ENCODE assay signal across 17 mouse cellular contexts in the genomic region with DNA sequence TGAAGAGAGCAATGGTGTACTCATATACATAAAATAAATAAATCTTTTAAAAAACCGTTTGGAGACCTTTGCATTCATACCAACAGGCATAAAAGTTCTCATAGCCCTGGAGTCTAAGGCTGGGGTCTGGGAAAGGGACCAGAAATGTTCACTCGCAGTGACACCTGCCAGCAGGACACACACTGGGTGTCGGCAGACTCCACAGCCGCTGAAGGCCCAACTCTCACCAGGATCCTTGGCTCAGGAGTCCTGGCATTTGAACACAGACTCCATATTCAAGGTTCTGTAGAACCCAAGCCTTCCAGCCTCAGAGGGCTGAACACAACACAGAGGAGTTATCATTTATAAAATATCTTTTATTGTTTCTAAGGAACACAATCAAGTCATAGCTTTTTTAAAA. TPM values are rescaled to one million over a fixed set of nuclear protein-coding genes. Genes with fewer than 3 reads are reported as not detected.
"Had no signal": no experiment of that assay in that cellular context is flagged by ENCODE, and none has a peak within 500 bp of the region (broad histone marks: within the 10 kb centered on the region; RNA-seq: fewer than 3 reads in every experiment).

No protein-coding gene starts in this region.

- H3K27ac ChIP-seq: lung, embryonic 15.5 days; macrophage; midbrain, embryonic 13.5 days; midbrain, embryonic 15.5 days; neural tube, embryonic 12.5 days; stomach, embryonic 15.5 days; stomach, postnatal 0 days had no signal

- DNase-seq: lung, adult 2 months; lung, postnatal 14 days; lung, postnatal 36 days; right cerebral cortex, postnatal 14 days; thymus, adult 2 months; thymus, postnatal 25 days; thymus, postnatal 4 days had no signal

- H3K4me3 ChIP-seq: lung, embryonic 15.5 days; megakaryocyte, embryonic 14.5 days; midbrain, embryonic 13.5 days; midbrain, embryonic 15.5 days; neural tube, embryonic 12.5 days; stomach, embryonic 15.5 days had no signal

- ATAC-seq: lung, postnatal 0 days; midbrain, embryonic 13.5 days; midbrain, embryonic 15.5 days had no signal

RNA-seq across cellular contexts. Expression of gene Kctd15, which starts 19.9 kb away (rescaled TPM):
- total RNA-seq: neutrophil, adult 5-6 weeks had no signal
